Mouse (Mus musculus): ENCODE results near the gene Atp8a2.
"Not testable (repeated sequence)": the region's sequence is repeated elsewhere in the genome, so short reads cannot be mapped to it uniquely, and the experiment has no call there.

Atp8a2 gene

GRCm38 (mm10) chr14:59644896-59645295 lies 552.1 kb downstream of the Atp8a2 start:
- DNase-seq (ENCODE audit: low spot score): no peak

GRCm38 (mm10) chr14:59644166-59644565 lies 552.8 kb downstream of the Atp8a2 start:
- DNase-seq (ENCODE audit: low spot score): no peak

- no peak for DNase-seq (ENCODE audit: low spot score)
Measured at GRCm38 (mm10) chr14:59643582-59643981, 553.4 kb downstream of the Atp8a2 start.

- DNase-seq (ENCODE audit: low spot score): peak; percentile 76
Measured at GRCm38 (mm10) chr14:59641856-59642255, 555.1 kb downstream of the Atp8a2 start.

- peak; percentile 42 for DNase-seq (ENCODE audit: low spot score)
Measured at GRCm38 (mm10) chr14:59638906-59639703, 557.9 kb downstream of the Atp8a2 start.

GRCm38 (mm10) chr14:59633988-59634387 lies 563.0 kb downstream of the Atp8a2 start:
- DNase-seq (ENCODE audit: low spot score): no peak

GRCm38 (mm10) chr14:59633295-59633898 lies 563.6 kb downstream of the Atp8a2 start:
- DNase-seq (ENCODE audit: low spot score): no peak

- DNase-seq (ENCODE audit: low spot score): no peak
Measured at GRCm38 (mm10) chr14:59632067-59632466, 564.9 kb downstream of the Atp8a2 start.

GRCm38 (mm10) chr14:59630096-59630495 lies 566.9 kb downstream of the Atp8a2 start:
- no peak for DNase-seq (ENCODE audit: low spot score)

- DNase-seq (ENCODE audit: low spot score): no peak
Measured at GRCm38 (mm10) chr14:59629308-59629707, 567.7 kb downstream of the Atp8a2 start.

- peak; percentile 68 for DNase-seq (ENCODE audit: low spot score)
Measured at GRCm38 (mm10) chr14:59627823-59628222, 569.2 kb downstream of the Atp8a2 start.

GRCm38 (mm10) chr14:59627142-59627680 lies 569.8 kb downstream of the Atp8a2 start:
- DNase-seq (ENCODE audit: low spot score): peak; percentile 32

GRCm38 (mm10) chr14:59626711-59627110 lies 570.3 kb downstream of the Atp8a2 start:
- DNase-seq (ENCODE audit: low spot score): peak; percentile 35

- peak; percentile 69 for DNase-seq (ENCODE audit: low spot score)
Measured at GRCm38 (mm10) chr14:59625806-59626364, 571.1 kb downstream of the Atp8a2 start.

- peak; percentile 92 for DNase-seq (ENCODE audit: low spot score)
Measured at GRCm38 (mm10) chr14:59625158-59625805, 571.7 kb downstream of the Atp8a2 start, which contains the start of gene Shisa2. Shisa2 (plus strand) TSS chr14:59625308.

- peak; percentile 33 for DNase-seq (ENCODE audit: low spot score)
Measured at GRCm38 (mm10) chr14:59624326-59624885, 572.6 kb downstream of the Atp8a2 start.

GRCm38 (mm10) chr14:59616802-59617201 lies 580.2 kb downstream of the Atp8a2 start:
- no peak for DNase-seq (ENCODE audit: low spot score)

GRCm38 (mm10) chr14:59614149-59614548 lies 582.8 kb downstream of the Atp8a2 start:
- DNase-seq (ENCODE audit: low spot score): not testable (repeated sequence)

GRCm38 (mm10) chr14:59612920-59613625 lies 583.9 kb downstream of the Atp8a2 start:
- peak; percentile 76 for DNase-seq (ENCODE audit: low spot score)

GRCm38 (mm10) chr14:59607021-59607420 lies 590.0 kb downstream of the Atp8a2 start:
- DNase-seq (ENCODE audit: low spot score): no peak

- DNase-seq (ENCODE audit: low spot score): peak; percentile 85
Measured at GRCm38 (mm10) chr14:59605671-59606353, 591.2 kb downstream of the Atp8a2 start.

Measured in embryo, embryonic 10.5 days (tissue).